Mouse (Mus musculus): ENCODE data around the gene Astn2. TPM values are rescaled to one million over a fixed set of nuclear protein-coding genes. Genes with fewer than 3 reads are reported as not detected.

Gene Astn2
- polyA plus RNA-seq, 1 experiment from 2014 or later: 0.18 TPM

- Histone ChIP-seq H3K4me2 (replicated peaks; ENCODE audit: low read depth) (peak overlapping the region; percentile 83), H3K36me3 (ENCODE audit: control insufficient read depth, insufficient read depth) (no peaks in the 10 kb centered on the region), H3K4me3 (ENCODE audit: low read depth, low read length) (peak overlapping the region; percentile 57), H3K27ac (ENCODE audit: low read depth, low read length) (no peak overlapping the region), H3K9ac (ENCODE audit: low read depth, low read length) (0 out of 2 replicates have a peak overlapping the region, but pooled peaks have one; percentile 22), H3K9me3 (ENCODE audit: control insufficient read depth) (no peaks in the 10 kb centered on the region), H3K27me3 (replicated peaks; ENCODE audit: control insufficient read depth, insufficient read depth, low read length) (peaks cover 29% of the 10 kb centered on the region), H3K4me1 (replicated peaks; ENCODE audit: control insufficient read depth, insufficient read depth, low read length) (no peaks in the 10 kb centered on the region)
- under 1% methylated on average over 51 of the region's 51 CpGs for WGBS
- TF ChIP-seq CTCF (IDR thresholded peaks at IDR 0.05; ENCODE audit: low read depth): no peak
- ATAC-seq: no peak
Observed at GRCm38 (mm10) chr4:66403708-66404200, 657 bp downstream of the Astn2 start.

- H3K27ac ChIP-seq (ENCODE audit: low read depth, low read length): no peak overlapping the region
- no peaks in the 10 kb centered on the region for H3K36me3 ChIP-seq (ENCODE audit: control insufficient read depth, insufficient read depth)
- WGBS: 2% methylated on average over 22 of the region's 22 CpGs
- H3K4me3 ChIP-seq (ENCODE audit: low read depth, low read length): peak overlapping the region; percentile 57
- H3K9me3 ChIP-seq (ENCODE audit: control insufficient read depth): no peaks in the 10 kb centered on the region
- no peak for TF ChIP-seq CTCF (IDR thresholded peaks at IDR 0.05; ENCODE audit: low read depth)
- H3K27me3 ChIP-seq (replicated peaks; ENCODE audit: control insufficient read depth, insufficient read depth, low read length): peaks cover 29% of the 10 kb centered on the region
- no peak overlapping the region for H3K9ac ChIP-seq (ENCODE audit: low read depth, low read length)
- no peaks in the 10 kb centered on the region for H3K4me1 ChIP-seq (replicated peaks; ENCODE audit: control insufficient read depth, insufficient read depth, low read length)
- ATAC-seq: no peak
- H3K4me2 ChIP-seq (replicated peaks; ENCODE audit: low read depth): peak overlapping the region; percentile 83
Observed at GRCm38 (mm10) chr4:66403116-66403707, 1.2 kb downstream of the Astn2 start.

- Histone ChIP-seq H3K4me3 (ENCODE audit: low read depth, low read length) (peak overlapping the region; percentile 57), H3K4me2 (replicated peaks; ENCODE audit: low read depth) (peak overlapping the region; percentile 83), H3K36me3 (ENCODE audit: control insufficient read depth, insufficient read depth) (no peaks in the 10 kb centered on the region), H3K27ac (ENCODE audit: low read depth, low read length) (no peak overlapping the region), H3K4me1 (replicated peaks; ENCODE audit: control insufficient read depth, insufficient read depth, low read length) (no peaks in the 10 kb centered on the region), H3K9me3 (ENCODE audit: control insufficient read depth) (no peaks in the 10 kb centered on the region), H3K9ac (ENCODE audit: low read depth, low read length) (no peak overlapping the region), H3K27me3 (replicated peaks; ENCODE audit: control insufficient read depth, insufficient read depth, low read length) (peaks cover 29% of the 10 kb centered on the region)
- no peak for ATAC-seq
- no peak for TF ChIP-seq CTCF (IDR thresholded peaks at IDR 0.05; ENCODE audit: low read depth)
- under 1% methylated on average over 24 of the region's 24 CpGs for WGBS
Observed at GRCm38 (mm10) chr4:66402611-66403010, 1.8 kb downstream of the Astn2 start.

- ATAC-seq: no peak
- no peaks in the 10 kb centered on the region for H3K36me3 ChIP-seq (ENCODE audit: control insufficient read depth, insufficient read depth)
- H3K9ac ChIP-seq (ENCODE audit: low read depth, low read length): no peak overlapping the region
- H3K4me3 ChIP-seq (ENCODE audit: low read depth, low read length): no peak overlapping the region
- 30% methylated on average over 8 of the region's 8 CpGs for WGBS
- H3K27me3 ChIP-seq (replicated peaks; ENCODE audit: control insufficient read depth, insufficient read depth, low read length): peaks cover 29% of the 10 kb centered on the region
- H3K4me2 ChIP-seq (replicated peaks; ENCODE audit: low read depth): no peak overlapping the region
- H3K9me3 ChIP-seq (ENCODE audit: control insufficient read depth): no peaks in the 10 kb centered on the region
- no peak overlapping the region for H3K27ac ChIP-seq (ENCODE audit: low read depth, low read length)
- no peaks in the 10 kb centered on the region for H3K4me1 ChIP-seq (replicated peaks; ENCODE audit: control insufficient read depth, insufficient read depth, low read length)
- peak; percentile 57 for TF ChIP-seq CTCF (IDR thresholded peaks at IDR 0.05; ENCODE audit: low read depth)
Observed at GRCm38 (mm10) chr4:66401186-66401681, 3.2 kb downstream of the Astn2 start.

GRCm38 (mm10) chr4:66399066-66399465 lies 5.3 kb downstream of the Astn2 start:
- ATAC-seq: no peak
- peaks cover 26% of the 10 kb centered on the region for H3K27me3 ChIP-seq (replicated peaks; ENCODE audit: control insufficient read depth, insufficient read depth, low read length)
- no peaks in the 10 kb centered on the region for H3K9me3 ChIP-seq (ENCODE audit: control insufficient read depth)
- TF ChIP-seq CTCF (IDR thresholded peaks at IDR 0.05; ENCODE audit: low read depth): no peak
- no peaks in the 10 kb centered on the region for H3K36me3 ChIP-seq (ENCODE audit: control insufficient read depth, insufficient read depth)
- H3K27ac ChIP-seq (ENCODE audit: low read depth, low read length): no peak overlapping the region
- H3K4me1 ChIP-seq (replicated peaks; ENCODE audit: control insufficient read depth, insufficient read depth, low read length): no peaks in the 10 kb centered on the region
- H3K4me3 ChIP-seq (ENCODE audit: low read depth, low read length): no peak overlapping the region
- no peak overlapping the region for H3K4me2 ChIP-seq (replicated peaks; ENCODE audit: low read depth)
- 41% methylated on average over 4 of the region's 4 CpGs for WGBS
- no peak overlapping the region for H3K9ac ChIP-seq (ENCODE audit: low read depth, low read length)

- H3K4me1 ChIP-seq (replicated peaks; ENCODE audit: control insufficient read depth, insufficient read depth, low read length): no peaks in the 10 kb centered on the region
- H3K27ac ChIP-seq (ENCODE audit: low read depth, low read length): no peak overlapping the region
- no peak for TF ChIP-seq CTCF (IDR thresholded peaks at IDR 0.05; ENCODE audit: low read depth)
- H3K36me3 ChIP-seq (ENCODE audit: control insufficient read depth, insufficient read depth): no peaks in the 10 kb centered on the region
- no peak for ATAC-seq
- H3K27me3 ChIP-seq (replicated peaks; ENCODE audit: control insufficient read depth, insufficient read depth, low read length): peaks cover 8% of the 10 kb centered on the region; the same call in 1 of the 2 replicates
- no peak overlapping the region for H3K4me2 ChIP-seq (replicated peaks; ENCODE audit: low read depth)
- H3K4me3 ChIP-seq (ENCODE audit: low read depth, low read length): no peak overlapping the region
- H3K9ac ChIP-seq (ENCODE audit: low read depth, low read length): no peak overlapping the region
- H3K9me3 ChIP-seq (ENCODE audit: control insufficient read depth): no peaks in the 10 kb centered on the region
Observed at GRCm38 (mm10) chr4:66397216-66397615, 7.2 kb downstream of the Astn2 start.
